24 mouse cellular contexts compared by ENCODE assay signal in the genomic region with DNA sequence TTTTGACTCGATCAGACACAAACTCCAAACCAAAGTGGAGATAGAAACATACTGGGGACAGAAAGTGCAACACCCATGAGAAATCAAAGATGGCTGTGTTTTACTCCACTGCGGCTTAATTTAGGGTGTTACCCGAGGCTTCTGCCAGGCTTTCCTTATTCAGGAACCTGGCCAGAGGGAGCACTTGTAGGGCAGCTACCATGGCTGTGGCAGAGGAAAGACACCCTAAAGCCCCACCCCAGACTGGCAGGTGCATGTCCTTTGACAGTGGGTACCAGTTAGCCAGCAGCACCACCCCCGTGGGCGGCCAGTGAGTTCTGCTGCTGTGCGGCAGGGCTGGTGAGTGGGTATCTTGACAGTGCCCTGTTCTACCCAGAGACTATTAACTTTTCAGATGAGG. TPM values are rescaled to one million over a fixed set of nuclear protein-coding genes. Genes with fewer than 3 reads are reported as not detected.
DNase-seq lines count a peak whose midpoint lies in the region; ATAC-seq lines count a peak whose summit lies in the region.
"Had no signal": no experiment of that assay in that cellular context is flagged by ENCODE, and none has a peak within 500 bp of the region (broad histone marks: within the 10 kb centered on the region; RNA-seq: fewer than 3 reads in every experiment).

No protein-coding gene starts in this region.

- H3K27me3 ChIP-seq in midbrain, embryonic 11.5 days (ENCODE audit: control insufficient read depth, insufficient read depth, low read length): no peaks in the 10 kb centered on the region
- no peaks in the 10 kb centered on the region for H3K27me3 ChIP-seq in midbrain, embryonic 14.5 days (ENCODE audit: control insufficient read depth, insufficient read depth, low read length)
- H3K27me3 ChIP-seq: CH12.LX; embryonic facial prominence, embryonic 12.5 days; forebrain, embryonic 13.5 days; forebrain, embryonic 15.5 days had no signal

- intact Hi-C loops in gastrocnemius, postnatal 36 days (cut with DNase I): no loop called here

- no peak overlapping the region for H3K9ac ChIP-seq in midbrain, embryonic 11.5 days (ENCODE audit: low read length)
- H3K9ac ChIP-seq in midbrain, embryonic 14.5 days (replicated peaks; ENCODE audit: low read length): no peak overlapping the region
- H3K9ac ChIP-seq: embryonic facial prominence, embryonic 12.5 days; forebrain, embryonic 13.5 days; forebrain, embryonic 15.5 days had no signal

- no peaks in the 10 kb centered on the region for H3K36me3 ChIP-seq in midbrain, embryonic 11.5 days (ENCODE audit: control insufficient read depth, insufficient read depth, low read length)
- no peaks in the 10 kb centered on the region for H3K36me3 ChIP-seq in midbrain, embryonic 14.5 days (ENCODE audit: control insufficient read depth, insufficient read depth, low read length)
- H3K36me3 ChIP-seq: embryonic facial prominence, embryonic 10.5 days; embryonic facial prominence, embryonic 12.5 days; forebrain, embryonic 15.5 days; G1E had no signal

- H3K4me3 ChIP-seq in midbrain, embryonic 11.5 days (ENCODE audit: low read depth, low read length): no peak overlapping the region
- no peak overlapping the region for H3K4me3 ChIP-seq in midbrain, embryonic 14.5 days (replicated peaks; ENCODE audit: low read depth, low read length)
- H3K4me3 ChIP-seq: embryonic facial prominence, embryonic 10.5 days; embryonic facial prominence, embryonic 12.5 days; forebrain, embryonic 13.5 days; forebrain, embryonic 15.5 days had no signal

- no peaks in the 10 kb centered on the region for H3K9me3 ChIP-seq in midbrain, embryonic 11.5 days (ENCODE audit: control insufficient read depth, low read length)
- H3K9me3 ChIP-seq in midbrain, embryonic 14.5 days (ENCODE audit: control insufficient read depth, low read length): no peaks in the 10 kb centered on the region
- H3K9me3 ChIP-seq: embryonic facial prominence, embryonic 10.5 days; embryonic facial prominence, embryonic 12.5 days; forebrain, embryonic 13.5 days; forebrain, embryonic 15.5 days; G1E had no signal

- ATAC-seq in midbrain, embryonic 11.5 days (ENCODE audit: low FRiP score): no peak
- ATAC-seq in midbrain, embryonic 14.5 days (ENCODE audit: low FRiP score, low TSS enrichment): no peak
- ATAC-seq: activated CD4-positive, CD25-positive, alpha-beta regulatory T cell, adult 4 months; CD4-positive, CD25-positive, alpha-beta regulatory T cell, adult 4 months; forebrain, embryonic 13.5 days; forebrain, embryonic 15.5 days; Patski had no signal

- 90% methylated on average over 6 of the region's 6 CpGs for WGBS in midbrain, embryonic 11.5 days
- WGBS in midbrain, embryonic 14.5 days: 96% methylated on average over 6 of the region's 6 CpGs

- no peaks in the 10 kb centered on the region for H3K4me1 ChIP-seq in midbrain, embryonic 11.5 days (ENCODE audit: control insufficient read depth, insufficient read depth, low read length)
- H3K4me1 ChIP-seq in midbrain, embryonic 14.5 days (ENCODE audit: control insufficient read depth, insufficient read depth, low read length): no peaks in the 10 kb centered on the region
- H3K4me1 ChIP-seq: embryonic facial prominence, embryonic 10.5 days; embryonic facial prominence, embryonic 12.5 days; forebrain, embryonic 13.5 days; forebrain, embryonic 15.5 days had no signal

- H3K4me2 ChIP-seq in midbrain, embryonic 11.5 days: no peak overlapping the region
- no peak overlapping the region for H3K4me2 ChIP-seq in midbrain, embryonic 14.5 days (ENCODE audit: low read length)
- H3K4me2 ChIP-seq: embryonic facial prominence, embryonic 12.5 days; forebrain, embryonic 13.5 days; forebrain, embryonic 15.5 days had no signal

- no peak overlapping the region for H3K27ac ChIP-seq in midbrain, embryonic 11.5 days (ENCODE audit: low read depth, low read length)
- H3K27ac ChIP-seq in midbrain, embryonic 14.5 days (replicated peaks; ENCODE audit: low read depth, low read length): no peak overlapping the region
- H3K27ac ChIP-seq: embryonic facial prominence, embryonic 10.5 days; embryonic facial prominence, embryonic 12.5 days; forebrain, embryonic 13.5 days; forebrain, embryonic 15.5 days had no signal

- peak; percentile 56 for DNase-seq in gastrocnemius, adult 18-20 months (ENCODE audit: low spot score)
- no peak for DNase-seq in gastrocnemius, postnatal 36 days
- peak; percentile 21 for DNase-seq in gastrocnemius, postnatal 25 days
- DNase-seq in gastrocnemius, postnatal 10 days: no peak
- peak; percentile 21 for DNase-seq in midbrain, embryonic 11.5 days (ENCODE audit: low spot score, missing footprints)
- DNase-seq in midbrain, embryonic 14.5 days: no peak
- DNase-seq: adrenal gland, adult 8-10 months; adrenal gland, postnatal 14 days; adrenal gland, postnatal 36 days; B cell, adult 2 months; cerebellum, adult 11-12 months; cerebellum, adult 2 months; cerebellum, adult 9-10 months; cerebellum, postnatal 10 days; cerebellum, postnatal 25 days had no signal

RNA-seq across cellular contexts. Expression of gene Bves, which starts 20.5 kb away (rescaled TPM):
- total RNA-seq in gastrocnemius, adult 18-20 months (2021): 10 to 100 TPM; 34.5 to 37.2 TPM
- total RNA-seq in gastrocnemius, postnatal 36 days (2021): 10 to 100 TPM; 36.2 to 37.9 TPM
- 10 to 100 TPM; 38.2 to 39.0 TPM for total RNA-seq in gastrocnemius, postnatal 25 days (2021)
- 10 to 100 TPM; 34.0 to 41.2 TPM for total RNA-seq in gastrocnemius, postnatal 10 days (2021)
- polyA plus RNA-seq in midbrain, embryonic 11.5 days (2014; fragmentation: Nextera tagmentation; extraction: Ambion mirVana): 1.7 TPM in 2 replicates
- polyA plus RNA-seq in midbrain, embryonic 14.5 days (2014; fragmentation: Nextera tagmentation; extraction: Ambion mirVana): 1.5 and 2.1 TPM in 2 replicates
- total RNA-seq: CH12.LX had no signal
- polyA plus RNA-seq: activated CD4-positive, CD25-positive, alpha-beta regulatory T cell, adult 4 months; CD4-positive, CD25-positive, alpha-beta regulatory T cell, adult 4 months; G1E had no signal

Comparison
In these comparisons a context has a peak if more than half of its experiments do, and no peak if none do; other contexts are left out.
1. DNase-seq: peak in gastrocnemius, adult 18-20 months (single experiment), gastrocnemius, postnatal 25 days (single experiment) and midbrain, embryonic 11.5 days (single experiment); none in gastrocnemius, postnatal 36 days (0 of 2), gastrocnemius, postnatal 10 days (single experiment) and midbrain, embryonic 14.5 days (single experiment).